Mouse (Mus musculus) ES-E14 (cell line): ENCODE measurements around the gene Uba7.

Source experiments
- CHD2 ChIP-seq: IDR thresholded peaks from 2 replicates; pipeline ENCODE4 v1.6.1; 2014; ENCODE audit warnings: mild to moderate bottlenecking, low read depth, low read length, inconsistent platforms
- HCFC1 ChIP-seq: IDR thresholded peaks from 2 replicates; pipeline ENCODE4 v1.6.1; 2012; ENCODE audit warnings: low read length, inconsistent platforms, borderline replicate concordance; ENCODE audit not compliant: insufficient read depth
- MAFK ChIP-seq: IDR thresholded peaks from 2 replicates; pipeline ENCODE4 v1.6.1; 2014; ENCODE audit warnings: mild to moderate bottlenecking, low read depth, low read length, inconsistent platforms; ENCODE audit not compliant: insufficient read depth
- ZC3H11A ChIP-seq: IDR thresholded peaks from 2 replicates; pipeline ENCODE4 v1.6.1; 2012; ENCODE audit warnings: low read depth, mild to moderate bottlenecking, inconsistent platforms, low read length, borderline replicate concordance

GRCm38 (mm10) chr9:107994464-107994863 lies 19.2 kb downstream of the Uba7 start:
- TF ChIP-seq HCFC1 (no peak), CHD2 (no peak), MAFK (no peak), ZC3H11A (no peak)
